Mouse (Mus musculus) neural tube, embryonic 15.5 days (tissue): ENCODE data around the gene Pyroxd1. TPM values are rescaled to one million over a fixed set of nuclear protein-coding genes. Genes with fewer than 3 reads are reported as not detected.
"Not testable (repeated sequence)": the region's sequence is repeated elsewhere in the genome, so short reads cannot be mapped to it uniquely, and the experiment has no call there.

ENCODE experiments used
- ATAC-seq: fragments of 200-750 bp; cut with Nextera tagmentation; 2 replicates; pipeline ENCODE4 v1.8.0; 2017; ENCODE audit warnings: mild to moderate bottlenecking, moderate TSS enrichment, moderate library complexity; ENCODE audit not compliant: low FRiP score
- H3K27ac ChIP-seq: fragments of 300-500 bp; sonication (generic); replicated peaks from 2 replicates; pipeline ENCODE4 v1.5.1; 2015; ENCODE audit warnings: mild to moderate bottlenecking, inconsistent platforms
- H3K27me3 ChIP-seq: fragments of 300-500 bp; sonication (generic); replicated peaks from 2 replicates; pipeline ENCODE4 v1.6.1; 2015; ENCODE audit warnings: inconsistent platforms
- H3K36me3 ChIP-seq: fragments of 300-500 bp; sonication (generic); 2 replicates; pipeline ENCODE4 v1.6.1; 2015; ENCODE audit warnings: inconsistent platforms
- H3K4me1 ChIP-seq: fragments of 300-500 bp; sonication (generic); 2 replicates; pipeline ENCODE4 v1.6.1; 2015; ENCODE audit warnings: inconsistent platforms
- H3K4me2 ChIP-seq: fragments of 300-500 bp; sonication (generic); 2 replicates; pipeline ENCODE4 v1.6.1; 2015; ENCODE audit warnings: inconsistent platforms, mild to moderate bottlenecking, moderate library complexity
- H3K4me3 ChIP-seq: fragments of 300-500 bp; sonication (generic); replicated peaks from 2 replicates; pipeline ENCODE4 v1.5.1; 2015; ENCODE audit warnings: mild to moderate bottlenecking, inconsistent platforms
- H3K9ac ChIP-seq: fragments of 300-500 bp; sonication (generic); replicated peaks from 2 replicates; pipeline ENCODE4 v1.6.1; 2015; ENCODE audit warnings: mild to moderate bottlenecking, inconsistent platforms
- H3K9me3 ChIP-seq: fragments of 300-500 bp; sonication (generic); replicated peaks from 2 replicates; pipeline ENCODE4 v1.6.1; 2016; ENCODE audit warnings: inconsistent platforms
- WGBS: fragments of 180-500 bp; shearing (Covaris S2); methylation state at CpG from one replicate; pipeline ENCODE4 v1.1.7; 2015; ENCODE audit warnings: mixed read lengths; 5-methylcytosine and 5-hydroxymethylcytosine counted together
- polyA plus RNA-seq: library from polyadenylated mRNA; unstranded; fragments of >200 nt; fragmentation: Nextera tagmentation; extraction: Ambion mirVana; gene quantifications from 2 replicates; pipeline ENCODE4 v1.2.1, GENCODE M21; 2015

The Pyroxd1 gene
- polyA plus RNA-seq, 1 experiment from 2014 or later, result 18.7 TPM

DNA sequence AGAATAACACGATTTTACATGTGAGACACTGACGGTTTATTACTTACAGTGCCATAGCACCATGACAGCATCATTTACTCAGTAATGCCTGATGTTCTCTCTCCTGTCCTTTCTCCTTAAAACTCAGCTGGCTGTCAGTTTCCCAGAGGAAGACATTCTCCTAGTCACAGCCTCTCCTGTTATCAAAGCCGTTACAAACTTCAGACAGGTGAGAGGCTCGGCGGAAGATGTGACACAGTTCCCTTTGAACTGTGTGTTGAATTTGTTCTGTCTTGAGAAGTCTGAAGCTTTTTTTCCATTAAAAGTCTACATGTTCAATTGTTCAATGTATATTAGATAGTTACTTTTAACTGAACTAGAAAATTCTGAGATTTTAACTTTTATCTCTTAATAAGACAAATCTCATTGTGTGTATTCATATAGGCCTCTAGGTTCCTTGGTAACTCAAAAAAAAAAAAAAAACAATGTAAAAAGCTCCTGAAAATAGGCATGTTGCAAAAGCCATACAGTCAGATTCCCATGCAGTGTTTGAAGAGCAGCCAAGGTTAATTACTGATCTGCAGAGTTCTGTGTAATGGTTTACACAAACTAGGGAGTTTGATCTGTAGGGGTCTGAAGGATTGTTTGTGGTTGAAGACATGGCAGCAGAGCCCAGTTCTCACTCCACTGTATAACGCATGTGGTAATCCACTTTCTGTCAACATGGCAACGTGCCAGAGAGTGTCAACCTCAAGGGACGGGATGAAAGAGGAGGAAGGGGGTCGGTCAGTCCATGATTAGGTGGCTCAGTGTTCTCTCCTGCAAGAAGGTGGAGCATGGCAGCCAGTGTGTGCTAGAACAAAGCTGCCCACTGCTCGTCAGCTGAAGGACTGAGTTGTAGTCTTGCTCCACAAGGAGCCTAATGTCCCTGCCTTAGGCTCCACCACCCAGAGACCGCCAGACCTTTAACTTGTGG is 2.3 kb downstream of the Pyroxd1 start:
- H3K27ac ChIP-seq, result no peak overlapping the region
- no peaks in the 10 kb centered on the region for H3K27me3 ChIP-seq
- no peak overlapping the region for H3K4me3 ChIP-seq
- peaks cover 34% of the 10 kb centered on the region for H3K36me3 ChIP-seq
- H3K9me3 ChIP-seq, result no peaks in the 10 kb centered on the region
- no peak overlapping the region for H3K9ac ChIP-seq
- no peak for ATAC-seq
- H3K4me1 ChIP-seq, result peaks cover 15% of the 10 kb centered on the region
- WGBS, result 84% methylated on average over 11 of the region's 11 CpGs
- H3K4me2 ChIP-seq, result no peak overlapping the region

DNA sequence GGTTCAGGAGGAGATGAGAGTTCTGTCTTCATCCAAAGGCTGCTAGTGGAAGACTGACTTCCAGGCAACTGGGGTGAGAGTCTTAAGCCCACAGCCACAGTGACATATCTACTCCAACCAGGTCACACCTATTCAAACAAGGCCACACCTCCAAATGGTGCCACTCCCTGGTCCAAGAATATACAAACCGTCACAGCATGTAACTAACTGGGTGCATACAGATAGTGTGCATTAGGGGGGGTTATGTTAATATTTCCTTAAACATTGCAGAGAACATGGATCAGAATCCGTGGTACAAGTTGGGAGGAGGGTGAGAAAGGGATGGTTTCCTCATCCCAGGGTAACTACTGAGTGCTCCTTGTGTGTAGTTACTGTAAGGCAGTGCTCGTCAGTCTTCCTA is 6.6 kb downstream of the Pyroxd1 start:
- not testable (repeated sequence) for H3K4me2 ChIP-seq, H3K9me3 ChIP-seq, ATAC-seq, H3K4me1 ChIP-seq, H3K27ac ChIP-seq, H3K4me3 ChIP-seq, H3K27me3 ChIP-seq, H3K9ac ChIP-seq
- WGBS, result 93% methylated on average over 3 of the region's 3 CpGs
- peaks cover 64% of the 10 kb centered on the region for H3K36me3 ChIP-seq

DNA sequence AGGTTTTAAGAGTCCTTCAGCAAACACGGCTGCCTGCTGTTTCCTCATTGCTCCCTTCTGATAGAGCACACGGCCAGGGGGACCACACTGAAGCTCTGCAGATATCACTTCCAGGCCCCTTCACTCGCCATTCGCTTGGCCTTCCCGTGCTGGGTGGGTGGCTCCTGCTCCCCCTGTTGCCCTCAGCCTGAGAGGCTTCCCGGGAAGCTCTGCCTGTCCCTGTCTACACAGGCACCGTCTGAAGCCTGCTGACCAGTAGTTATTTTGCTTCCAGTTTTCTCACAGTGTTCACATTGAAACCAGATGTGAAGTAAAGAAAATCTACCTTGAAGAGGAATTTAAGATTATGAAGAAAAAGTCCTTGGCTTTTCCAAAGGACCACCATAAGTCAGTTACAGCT is 11.7 kb downstream of the Pyroxd1 start:
- Histone ChIP-seq H3K36me3 (peaks cover 81% of the 10 kb centered on the region), H3K27me3 (no peaks in the 10 kb centered on the region), H3K4me2 (no peak overlapping the region), H3K4me1 (no peaks in the 10 kb centered on the region), H3K4me3 (no peak overlapping the region), H3K9ac (no peak overlapping the region), H3K9me3 (no peaks in the 10 kb centered on the region), H3K27ac (no peak overlapping the region)
- no peak for ATAC-seq
- WGBS, result 85% methylated on average over 7 of the region's 7 CpGs

DNA sequence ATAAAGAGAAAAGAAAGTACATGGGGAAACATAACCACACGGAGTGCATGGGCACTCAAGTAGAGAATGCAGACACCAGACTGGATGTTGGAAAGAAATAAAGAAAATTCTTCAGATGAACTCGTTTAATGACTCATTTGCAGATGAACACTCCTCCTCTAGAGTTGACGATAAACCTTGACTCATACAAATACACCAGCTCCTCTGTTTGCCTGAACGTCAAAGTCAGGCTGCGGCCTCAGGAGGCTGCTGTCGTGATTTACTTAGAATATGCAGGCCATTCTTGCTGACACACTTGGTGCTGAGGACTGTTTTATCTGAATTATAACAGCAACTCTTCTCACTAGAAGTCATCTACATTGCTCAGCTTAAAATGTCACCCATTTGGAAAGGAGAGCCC is 16.6 kb downstream of the Pyroxd1 start:
- 92% methylated on average over 6 of the region's 6 CpGs for WGBS
- Histone ChIP-seq H3K9me3 (no peaks in the 10 kb centered on the region), H3K4me2 (no peak overlapping the region), H3K4me1 (no peaks in the 10 kb centered on the region), H3K4me3 (no peak overlapping the region), H3K27me3 (no peaks in the 10 kb centered on the region), H3K36me3 (peaks cover 83% of the 10 kb centered on the region), H3K27ac (no peak overlapping the region), H3K9ac (no peak overlapping the region)
- no peak for ATAC-seq

DNA sequence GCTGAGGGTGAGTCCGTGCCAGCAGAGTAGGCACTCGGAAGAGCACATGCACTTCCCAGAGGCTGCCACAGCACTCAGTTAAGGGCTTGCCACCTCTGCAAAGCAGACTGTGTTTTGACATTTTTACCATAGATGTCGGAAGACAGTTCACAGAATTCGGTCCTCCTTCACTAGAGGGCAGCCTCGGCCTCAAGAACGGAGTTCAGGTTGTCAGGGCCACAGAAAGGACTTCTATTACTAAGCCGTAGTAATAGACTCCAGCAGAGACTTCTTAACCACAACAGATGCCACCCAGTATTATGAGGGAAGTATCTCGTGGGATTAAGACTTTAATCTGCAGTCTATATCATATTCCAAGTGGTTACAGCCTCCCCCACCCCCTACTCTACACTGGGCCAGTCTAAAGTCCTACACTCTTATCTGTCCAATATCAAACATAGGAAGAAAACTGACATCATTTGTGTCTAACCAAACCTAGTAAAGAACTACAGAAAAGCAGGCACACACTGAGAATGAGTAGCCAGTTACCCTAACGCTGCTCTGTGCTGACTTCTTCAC is 17.6 kb downstream of the Pyroxd1 start:
- H3K36me3 ChIP-seq, result peaks cover 85% of the 10 kb centered on the region
- no peak for ATAC-seq

DNA sequence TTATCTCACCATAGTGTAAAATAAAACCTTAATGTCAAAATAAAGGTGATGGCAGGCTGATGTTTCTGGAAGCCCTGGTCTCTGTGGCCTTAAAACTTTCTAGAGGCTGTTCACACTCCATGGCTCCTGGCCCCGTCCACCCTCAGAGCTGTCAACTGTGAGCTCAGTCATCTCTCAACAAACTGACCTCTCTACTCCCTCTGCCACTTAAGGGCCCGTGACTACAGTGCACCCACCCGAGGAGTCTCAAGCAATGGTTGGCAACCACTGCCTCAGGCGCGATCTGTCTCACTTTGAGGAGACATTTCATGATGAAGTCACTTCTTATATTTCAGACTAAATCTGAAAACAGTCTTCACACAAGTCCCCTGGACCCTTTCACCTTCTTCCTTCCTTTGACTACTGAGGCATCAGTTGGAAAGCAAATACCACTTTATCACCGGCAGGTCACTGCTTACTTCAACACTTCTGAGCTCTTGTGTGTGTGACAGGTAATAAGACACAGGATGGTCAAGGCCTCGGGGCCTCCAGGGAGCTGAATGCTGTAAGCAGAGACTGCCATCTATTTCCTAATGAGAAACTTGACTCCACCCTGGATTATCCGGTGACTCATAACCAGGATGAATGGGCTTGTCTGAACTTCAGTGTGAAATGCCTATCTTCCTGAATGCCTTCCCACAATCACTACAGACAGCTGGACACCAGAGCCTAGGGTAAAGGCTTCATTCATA is 20.5 kb downstream of the Pyroxd1 start:
- 88% methylated on average over 8 of the region's 8 CpGs for WGBS
- H3K9me3 ChIP-seq, result no peaks in the 10 kb centered on the region
- H3K9ac ChIP-seq, result no peak overlapping the region
- H3K27ac ChIP-seq, result no peak overlapping the region
- H3K36me3 ChIP-seq, result peaks cover 81% of the 10 kb centered on the region
- no peak overlapping the region for H3K4me3 ChIP-seq
- H3K4me1 ChIP-seq, result no peaks in the 10 kb centered on the region
- ATAC-seq, result no peak
- H3K4me2 ChIP-seq, result no peak overlapping the region
- H3K27me3 ChIP-seq, result no peaks in the 10 kb centered on the region

More for the DNA sequence above, 17.6 kb downstream of the Pyroxd1 start:
- no peak overlapping the region for H3K4me2 ChIP-seq
- H3K4me3 ChIP-seq, result no peak overlapping the region
- H3K27me3 ChIP-seq, result no peaks in the 10 kb centered on the region
- 77% methylated on average over 9 of the region's 9 CpGs for WGBS
- H3K4me1 ChIP-seq, result no peaks in the 10 kb centered on the region
- no peaks in the 10 kb centered on the region for H3K9me3 ChIP-seq
- no peak overlapping the region for H3K27ac ChIP-seq
- H3K9ac ChIP-seq, result no peak overlapping the region

DNA sequence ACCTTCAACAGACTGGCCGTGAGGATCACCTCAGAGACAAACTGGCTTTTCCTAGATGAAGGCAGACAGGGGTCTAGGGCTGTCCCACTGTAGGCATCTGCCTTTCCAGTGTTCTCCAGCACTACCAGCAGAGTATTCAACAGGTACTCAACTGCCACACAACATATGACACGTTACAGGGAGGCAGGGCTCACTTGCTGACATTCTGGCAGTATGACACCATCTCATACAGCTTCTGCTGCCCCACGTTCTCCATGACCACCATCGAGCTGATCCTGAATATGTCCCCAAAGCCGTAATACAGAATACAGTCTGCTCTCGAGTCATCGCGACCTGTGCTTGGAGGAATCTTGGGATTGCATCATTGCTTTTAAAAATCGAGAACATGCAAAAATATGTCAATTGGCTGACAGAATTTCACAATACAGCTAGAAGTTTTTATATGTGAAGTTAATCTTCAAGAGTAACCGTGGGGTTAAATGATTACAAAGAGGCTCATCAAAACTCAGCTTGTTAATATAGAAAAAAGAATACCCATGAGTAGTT is 21.1 kb downstream of the Pyroxd1 start:
- Histone ChIP-seq H3K36me3 (peaks cover 78% of the 10 kb centered on the region), H3K4me2 (no peak overlapping the region), H3K27me3 (no peaks in the 10 kb centered on the region), H3K27ac (no peak overlapping the region), H3K9me3 (no peaks in the 10 kb centered on the region), H3K4me3 (no peak overlapping the region), H3K4me1 (no peaks in the 10 kb centered on the region), H3K9ac (no peak overlapping the region)
- 92% methylated on average over 10 of the region's 10 CpGs for WGBS
- ATAC-seq, result no peak

DNA sequence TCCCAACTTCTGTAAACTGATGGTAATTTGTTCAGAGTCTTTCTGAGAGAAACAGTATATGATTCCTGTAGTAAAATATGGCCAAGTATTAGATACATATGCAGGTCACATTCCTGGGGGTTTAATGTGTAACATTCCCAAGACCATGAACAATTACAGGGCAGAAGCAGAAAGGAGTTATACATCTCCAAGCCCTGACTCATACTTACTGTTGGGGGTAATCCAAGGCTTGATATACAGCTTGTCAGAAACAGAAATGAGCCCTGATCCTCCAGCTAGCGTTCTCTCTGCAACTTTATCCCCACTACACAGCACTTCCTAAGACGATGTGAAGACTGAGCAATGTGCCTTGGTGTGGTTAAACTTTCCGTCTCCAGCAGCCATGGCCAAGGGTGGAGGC is 22.1 kb downstream of the Pyroxd1 start:
- Histone ChIP-seq H3K27me3 (no peaks in the 10 kb centered on the region), H3K4me2 (no peak overlapping the region), H3K9ac (no peak overlapping the region), H3K36me3 (peaks cover 80% of the 10 kb centered on the region), H3K4me3 (no peak overlapping the region), H3K9me3 (no peaks in the 10 kb centered on the region), H3K4me1 (no peaks in the 10 kb centered on the region), H3K27ac (no peak overlapping the region)
- ATAC-seq, result no peak
- 92% methylated on average over 3 of the region's 3 CpGs for WGBS

DNA sequence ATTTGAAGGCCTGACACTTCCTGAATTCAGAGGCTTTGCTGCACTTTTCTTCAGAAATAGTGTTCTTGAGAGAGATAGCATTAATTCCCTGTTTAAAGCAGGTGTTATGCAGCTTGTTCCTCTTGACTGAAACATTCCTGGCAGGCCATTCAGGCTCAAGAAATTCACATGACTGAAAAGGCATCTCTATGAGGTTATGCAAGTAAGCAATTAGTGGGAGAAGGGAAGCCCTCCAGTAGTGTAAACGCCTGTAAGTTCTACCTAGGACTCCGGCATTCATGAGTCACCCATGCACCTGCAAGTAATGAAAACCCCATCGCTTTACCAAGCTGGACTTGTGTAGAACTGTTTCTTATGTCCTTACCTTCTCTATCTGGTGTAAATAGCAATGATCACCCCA is 24.1 kb downstream of the Pyroxd1 start:
- H3K9ac ChIP-seq, result no peak overlapping the region
- no peaks in the 10 kb centered on the region for H3K4me1 ChIP-seq
- no peak overlapping the region for H3K4me2 ChIP-seq
- ATAC-seq, result no peak
- no peaks in the 10 kb centered on the region for H3K9me3 ChIP-seq
- H3K4me3 ChIP-seq, result no peak overlapping the region
- H3K36me3 ChIP-seq, result peaks cover 80% of the 10 kb centered on the region
- H3K27ac ChIP-seq, result no peak overlapping the region
- WGBS, result 95% methylated on average over 3 of the region's 3 CpGs
- H3K27me3 ChIP-seq, result no peaks in the 10 kb centered on the region

DNA sequence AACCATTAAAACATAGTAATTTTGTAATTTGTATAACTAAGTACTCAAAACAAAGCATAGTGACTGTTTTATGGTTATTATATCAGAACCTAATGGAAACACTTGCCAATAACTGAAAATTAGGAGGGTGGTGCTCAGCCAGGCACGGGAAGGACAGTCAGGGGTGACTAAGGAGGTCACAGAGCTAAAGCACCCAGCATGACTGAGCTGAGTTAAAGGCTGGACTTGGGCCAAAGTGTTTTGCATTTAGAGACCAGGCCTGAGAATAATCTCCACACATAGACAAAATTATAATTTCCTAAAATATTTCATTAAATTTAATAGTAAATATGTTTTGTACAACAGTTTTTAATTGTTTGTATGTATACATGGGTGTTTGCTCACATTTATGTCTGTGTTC is 31.6 kb downstream of the Pyroxd1 start:
- H3K4me1 ChIP-seq, result no peaks in the 10 kb centered on the region
- peaks cover 42% of the 10 kb centered on the region for H3K36me3 ChIP-seq
- ATAC-seq, result no peak
- no peak overlapping the region for H3K27ac ChIP-seq
- no peaks in the 10 kb centered on the region for H3K9me3 ChIP-seq
- WGBS, result 64% methylated on average over 1 of the region's 1 CpGs
- H3K4me2 ChIP-seq, result no peak overlapping the region
- H3K9ac ChIP-seq, result no peak overlapping the region
- H3K4me3 ChIP-seq, result no peak overlapping the region
- H3K27me3 ChIP-seq, result no peaks in the 10 kb centered on the region

DNA sequence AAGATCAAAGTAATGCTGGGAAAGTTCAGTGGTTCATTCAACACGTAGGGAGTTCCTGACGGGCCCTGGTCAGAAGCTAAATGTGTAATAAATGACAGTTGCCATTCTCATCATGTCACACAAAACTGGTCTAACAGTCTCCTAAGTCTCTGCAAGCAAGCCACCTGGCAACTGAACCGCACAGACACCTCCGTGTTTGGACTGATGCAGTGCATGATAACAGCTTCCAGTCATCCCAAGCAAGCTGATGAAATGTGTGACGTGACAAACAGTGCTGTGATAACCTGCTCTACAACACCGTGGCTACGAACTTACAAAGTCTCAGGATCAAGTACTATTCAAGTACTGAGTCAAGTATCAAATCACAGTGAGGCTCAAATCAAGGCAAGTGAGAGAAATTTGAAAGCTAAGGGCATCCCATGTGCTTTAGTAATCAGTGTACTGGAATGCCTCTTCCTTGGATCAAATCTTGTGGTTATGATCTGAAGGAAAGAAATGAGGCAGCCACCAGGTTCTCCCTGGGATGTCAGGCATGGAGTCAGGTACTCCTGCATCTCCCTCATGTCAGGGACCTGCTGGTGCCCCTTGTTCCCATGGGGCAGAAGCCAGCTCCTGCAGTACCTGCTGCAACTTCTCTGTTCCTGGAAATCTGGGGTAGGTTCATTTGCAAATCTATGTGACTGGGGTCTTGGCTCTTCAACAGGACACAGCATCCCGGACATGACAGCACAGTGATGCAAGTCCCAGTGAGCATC is 33.3 kb downstream of the Pyroxd1 start:
- Histone ChIP-seq H3K27ac (no peak overlapping the region), H3K4me1 (0 out of 2 replicates have a peak, but pooled peaks cover 1% of the 10 kb centered on the region), H3K27me3 (no peaks in the 10 kb centered on the region), H3K9me3 (no peaks in the 10 kb centered on the region), H3K36me3 (peaks cover 29% of the 10 kb centered on the region), H3K4me3 (no peak overlapping the region), H3K4me2 (no peak overlapping the region), H3K9ac (no peak overlapping the region)
- no peak for ATAC-seq
- 93% methylated on average over 8 of the region's 8 CpGs for WGBS
